In the genomic region with DNA sequence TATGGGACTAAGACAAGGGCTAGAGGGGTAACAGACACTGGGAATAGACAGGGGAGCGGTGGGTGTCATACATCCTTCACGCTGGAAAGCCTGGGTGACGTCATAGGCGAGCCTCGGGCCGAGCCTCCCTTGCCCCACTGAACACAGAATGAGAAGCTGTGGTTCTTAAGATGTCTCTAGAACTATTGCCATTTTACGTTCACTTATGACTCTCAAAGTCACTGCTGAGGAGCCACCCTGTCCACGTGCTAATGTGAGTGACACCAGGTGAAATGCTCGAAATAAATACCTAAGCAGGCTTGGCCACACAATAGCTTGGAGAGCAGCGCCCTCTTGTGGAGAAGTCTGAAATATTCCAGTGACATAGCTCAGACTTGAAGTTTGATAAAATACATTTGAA, we compare ENCODE assay signal across 9 mouse cellular contexts. TPM values are rescaled to one million over a fixed set of nuclear protein-coding genes. Genes with fewer than 3 reads are reported as not detected.
DNase-seq lines count a peak whose midpoint lies in the region; ATAC-seq and TF ChIP-seq lines count a peak whose summit lies in the region.
"Had no signal": no experiment of that assay in that cellular context is flagged by ENCODE, and none has a peak within 500 bp of the region (broad histone marks: within the 10 kb centered on the region; RNA-seq: fewer than 3 reads in every experiment).

No protein-coding gene starts in this region.

- H3K4me2 ChIP-seq in embryonic facial prominence, embryonic 13.5 days, result peak overlapping the region; percentile 56
- H3K4me2 ChIP-seq in kidney, embryonic 14.5 days (replicated peaks; ENCODE audit: low read depth, low read length), result peak overlapping the region; percentile 56
- H3K4me2 ChIP-seq in limb, embryonic 14.5 days (replicated peaks; ENCODE audit: low read depth, low read length, severe bottlenecking), result peak overlapping the region; percentile 54
- peak overlapping the region; percentile 53 for H3K4me2 ChIP-seq in midbrain, postnatal 0 days (ENCODE audit: low read depth, low read length, poor library complexity, severe bottlenecking)

- ATAC-seq in embryonic facial prominence, embryonic 13.5 days (ENCODE audit: insufficient number of reproducible peaks, insufficient read depth, low FRiP score, low TSS enrichment, low read depth), result 0 out of 2 replicates have a peak, but pooled peaks have one; percentile 39
- peak; percentile 88 for ATAC-seq in kidney, embryonic 14.5 days (ENCODE audit: low FRiP score, low TSS enrichment)
- peak; percentile 77; the same call in 1 of the 2 replicates for ATAC-seq in limb, embryonic 14.5 days (ENCODE audit: low FRiP score, low read depth)
- peak; percentile 79 for ATAC-seq in midbrain, postnatal 0 days (ENCODE audit: low FRiP score)

- H3K9ac ChIP-seq in embryonic facial prominence, embryonic 13.5 days, result no peak overlapping the region
- no peak overlapping the region for H3K9ac ChIP-seq in kidney, embryonic 14.5 days (ENCODE audit: low read depth, low read length)
- H3K9ac ChIP-seq in limb, embryonic 14.5 days (ENCODE audit: low read depth, low read length, severe bottlenecking), result no peak overlapping the region
- H3K9ac ChIP-seq in midbrain, postnatal 0 days (replicated peaks; ENCODE audit: low read length, poor library complexity, severe bottlenecking), result no peak overlapping the region

- peak; percentile 95 for TF ChIP-seq CTCF in midbrain, postnatal 0 days (IDR thresholded peaks at IDR 0.05)

- no peaks in the 10 kb centered on the region for H3K36me3 ChIP-seq in embryonic facial prominence, embryonic 13.5 days
- no peaks in the 10 kb centered on the region for H3K36me3 ChIP-seq in heart, embryonic 10.5 days
- no peaks in the 10 kb centered on the region for H3K36me3 ChIP-seq in kidney, embryonic 14.5 days (ENCODE audit: control insufficient read depth, insufficient read depth, low read length)
- H3K36me3 ChIP-seq in limb, embryonic 14.5 days (ENCODE audit: control insufficient read depth, insufficient read depth, low read length), result no peaks in the 10 kb centered on the region
- H3K36me3 ChIP-seq in midbrain, postnatal 0 days (ENCODE audit: insufficient read depth, low read length), result no peaks in the 10 kb centered on the region
- H3K36me3 ChIP-seq: G1E had no signal

- peaks cover 7% of the 10 kb centered on the region; the same call in 1 of the 2 replicates for H3K27me3 ChIP-seq in embryonic facial prominence, embryonic 13.5 days
- H3K27me3 ChIP-seq in heart, embryonic 10.5 days (ENCODE audit: insufficient read depth, poor library complexity, severe bottlenecking), result no peaks in the 10 kb centered on the region
- H3K27me3 ChIP-seq in kidney, embryonic 14.5 days (ENCODE audit: control insufficient read depth, insufficient read depth, low read length), result no peaks in the 10 kb centered on the region
- no peaks in the 10 kb centered on the region for H3K27me3 ChIP-seq in limb, embryonic 14.5 days (ENCODE audit: control insufficient read depth, insufficient read depth, low read length)
- H3K27me3 ChIP-seq in midbrain, postnatal 0 days (ENCODE audit: insufficient read depth, low read length), result no peaks in the 10 kb centered on the region; the same call in 1 of the 2 replicates

- H3K9me3 ChIP-seq in embryonic facial prominence, embryonic 13.5 days, result no peaks in the 10 kb centered on the region
- H3K9me3 ChIP-seq in heart, embryonic 10.5 days, result no peaks in the 10 kb centered on the region
- H3K9me3 ChIP-seq in kidney, embryonic 14.5 days (ENCODE audit: control insufficient read depth, low read length), result no peaks in the 10 kb centered on the region
- H3K9me3 ChIP-seq in limb, embryonic 14.5 days (ENCODE audit: control insufficient read depth, low read length), result no peaks in the 10 kb centered on the region
- no peaks in the 10 kb centered on the region for H3K9me3 ChIP-seq in midbrain, postnatal 0 days (ENCODE audit: low read length)

- peak; percentile 77 for DNase-seq in 3T3-L1 (ENCODE audit: low read depth, low spot score)
- DNase-seq in adrenal gland, postnatal 4 days (ENCODE audit: low spot score in 2 of 2), result peak; percentile 22 to 53
- DNase-seq in heart, embryonic 10.5 days (ENCODE audit: low spot score), result no peak
- peak; percentile 81 for DNase-seq in limb, embryonic 14.5 days (ENCODE audit: low spot score)
- peak; percentile 86 for DNase-seq in midbrain, postnatal 0 days (ENCODE audit: low spot score)
- peak; percentile 39 to 55 for DNase-seq in spleen, postnatal 36 days (ENCODE audit: low spot score in 2 of 2)

- no peak for TF ChIP-seq POLR2A in limb, embryonic 14.5 days (IDR thresholded peaks at IDR 0.05; ENCODE audit: borderline replicate concordance, extremely low read depth, insufficient read depth, insufficient read length)

- no peaks in the 10 kb centered on the region; the same call in 1 of the 2 replicates for H3K4me1 ChIP-seq in embryonic facial prominence, embryonic 13.5 days
- no peaks in the 10 kb centered on the region for H3K4me1 ChIP-seq in heart, embryonic 10.5 days
- no peaks in the 10 kb centered on the region for H3K4me1 ChIP-seq in kidney, embryonic 14.5 days (ENCODE audit: control insufficient read depth, insufficient read depth, low read length)
- no peaks in the 10 kb centered on the region for H3K4me1 ChIP-seq in limb, embryonic 14.5 days (ENCODE audit: control insufficient read depth, insufficient read depth, low read length)
- no peaks in the 10 kb centered on the region for H3K4me1 ChIP-seq in midbrain, postnatal 0 days (ENCODE audit: insufficient read depth, low read length)

- no peak overlapping the region for H3K27ac ChIP-seq in embryonic facial prominence, embryonic 13.5 days
- no peak overlapping the region for H3K27ac ChIP-seq in heart, embryonic 10.5 days
- no peak overlapping the region for H3K27ac ChIP-seq in kidney, embryonic 14.5 days (ENCODE audit: low read depth, low read length)
- H3K27ac ChIP-seq in limb, embryonic 14.5 days (replicated peaks; ENCODE audit: low read depth, low read length), result no peak overlapping the region
- H3K27ac ChIP-seq in midbrain, postnatal 0 days (ENCODE audit: low read depth, low read length), result no peak overlapping the region

- H3K4me3 ChIP-seq in embryonic facial prominence, embryonic 13.5 days, result peak overlapping the region; percentile 28
- peak overlapping the region; percentile 53 for H3K4me3 ChIP-seq in heart, embryonic 10.5 days
- H3K4me3 ChIP-seq in kidney, embryonic 14.5 days (ENCODE audit: low read length), result peak overlapping the region; percentile 28
- peak overlapping the region; percentile 30 for H3K4me3 ChIP-seq in limb, embryonic 14.5 days (replicated peaks; ENCODE audit: low read length)
- peak overlapping the region; percentile 28 for H3K4me3 ChIP-seq in midbrain, postnatal 0 days (ENCODE audit: low read depth, low read length)

- 14% methylated on average over 10 of the region's 10 CpGs for WGBS in embryonic facial prominence, embryonic 13.5 days
- 16% methylated on average over 10 of the region's 10 CpGs for WGBS in heart, embryonic 10.5 days
- WGBS in kidney, embryonic 14.5 days, result 14% methylated on average over 10 of the region's 10 CpGs
- 17% methylated on average over 10 of the region's 10 CpGs for WGBS in limb, embryonic 14.5 days
- WGBS in midbrain, postnatal 0 days, result 11% methylated on average over 10 of the region's 10 CpGs

RNA-seq across cellular contexts. Expression of a gene that starts 21.7 kb away (rescaled TPM):
- under 1 TPM; 0.06 to 0.45 TPM for total RNA-seq in adrenal gland, postnatal 4 days (2021)
- polyA plus RNA-seq in embryonic facial prominence, embryonic 13.5 days (2015; fragmentation: Nextera tagmentation; extraction: Ambion mirVana), result 0.03 and 0.08 TPM in 2 replicates
- 0.01 and 0.04 TPM in 2 replicates for polyA plus RNA-seq in heart, embryonic 10.5 days (2016; fragmentation: Nextera tagmentation; extraction: Ambion mirVana)
- polyA plus RNA-seq in kidney, embryonic 14.5 days (2014; fragmentation: Nextera tagmentation; extraction: Ambion mirVana), result 0.10 and 0.18 TPM in 2 replicates
- 0.05 and 0.08 TPM in 2 replicates for polyA plus RNA-seq in limb, embryonic 14.5 days (2012; rRNA removed)
- 0.10 and 0.11 TPM in 2 replicates for polyA plus RNA-seq in limb, embryonic 14.5 days (2014; fragmentation: Nextera tagmentation; extraction: Ambion mirVana)
- 1.4 and 1.7 TPM in 2 replicates for total RNA-seq in midbrain, postnatal 0 days (2014; rRNA removed)
- polyA plus RNA-seq in midbrain, postnatal 0 days (2015; fragmentation: Nextera tagmentation; extraction: Ambion mirVana), result 0.12 and 0.19 TPM in 2 replicates
- polyA plus RNA-seq: G1E had no signal
